In the genomic region with DNA sequence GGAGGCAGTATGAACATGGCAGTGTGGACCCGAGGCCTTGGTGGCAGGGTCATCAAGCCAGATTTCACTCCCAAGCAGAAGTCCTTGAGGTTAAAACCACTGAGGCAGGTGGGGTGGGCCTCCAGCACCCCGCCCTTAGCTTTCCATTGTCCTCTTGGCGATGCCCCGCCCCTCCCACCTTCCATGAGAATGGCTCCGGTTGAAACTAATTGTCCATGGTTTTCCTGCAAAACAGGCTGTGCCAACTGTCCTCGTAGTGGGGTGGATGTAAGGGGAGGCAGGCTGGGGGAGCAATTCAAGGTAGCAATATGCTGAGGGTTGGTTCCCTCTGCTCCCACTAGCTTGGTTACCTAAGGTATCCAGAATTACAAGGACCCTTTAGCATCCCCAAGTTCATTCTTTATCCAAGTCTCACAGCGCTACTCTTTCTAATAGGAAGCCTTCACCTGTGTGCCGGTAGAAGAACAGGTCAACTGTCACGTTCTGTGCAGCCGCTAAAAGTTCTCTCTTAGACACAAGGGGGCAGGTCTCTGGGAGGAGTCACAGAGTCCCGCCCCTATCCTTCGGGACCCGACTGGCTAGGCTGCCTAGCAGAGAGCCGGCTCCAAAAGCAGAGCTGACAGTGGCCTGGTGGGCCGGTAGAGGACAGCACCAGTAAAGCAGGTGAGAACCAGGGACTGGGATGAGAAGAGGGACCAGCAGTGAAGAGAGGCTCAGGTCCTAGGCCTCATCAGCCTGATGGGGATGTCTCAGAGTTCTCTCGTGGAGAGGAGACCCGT, we compare ENCODE assay signal across 8 mouse cellular contexts. TPM values are rescaled to one million over a fixed set of nuclear protein-coding genes. Genes with fewer than 3 reads are reported as not detected.
DNase-seq lines count a peak whose midpoint lies in the region; ATAC-seq and TF ChIP-seq lines count a peak whose summit lies in the region.

No protein-coding gene starts in this region.

- no peak overlapping the region for H3K27ac ChIP-seq in hindbrain, embryonic 10.5 days
- no peak overlapping the region for H3K27ac ChIP-seq in limb, embryonic 14.5 days (replicated peaks; ENCODE audit: low read depth, low read length)

- WGBS in hindbrain, embryonic 10.5 days = 14% methylated on average over 17 of the region's 17 CpGs
- 14% methylated on average over 17 of the region's 17 CpGs for WGBS in limb, embryonic 14.5 days

- peak; percentile 63; the same call in 1 of the 2 replicates for ATAC-seq in limb, embryonic 14.5 days (ENCODE audit: low FRiP score, low read depth)

- H3K4me2 ChIP-seq in limb, embryonic 14.5 days (replicated peaks; ENCODE audit: low read depth, low read length, severe bottlenecking) = peak overlapping the region; percentile 33
- H3K4me2 ChIP-seq in myocyte (ENCODE audit: low read depth) = peak overlapping the region; percentile 8

- TF ChIP-seq POLR2A in limb, embryonic 14.5 days (IDR thresholded peaks at IDR 0.05; ENCODE audit: borderline replicate concordance, extremely low read depth, insufficient read depth, insufficient read length) = no peak
- no peak for TF ChIP-seq POLR2A in myocyte (IDR thresholded peaks at IDR 0.05; ENCODE audit: insufficient read length, low read depth)

- peak overlapping the region; percentile 32 for H3K4me3 ChIP-seq in hindbrain, embryonic 10.5 days
- H3K4me3 ChIP-seq in limb, embryonic 14.5 days (replicated peaks; ENCODE audit: low read length) = peak overlapping the region; percentile 4; the same call in 1 of the 2 replicates
- no peak overlapping the region for H3K4me3 ChIP-seq in myocyte

- H3ac ChIP-seq in myocyte (ENCODE audit: control insufficient read depth, insufficient read length) = no peak overlapping the region

- no peaks in the 10 kb centered on the region for H3K36me3 ChIP-seq in hindbrain, embryonic 10.5 days
- H3K36me3 ChIP-seq in limb, embryonic 14.5 days (ENCODE audit: control insufficient read depth, insufficient read depth, low read length) = no peaks in the 10 kb centered on the region
- no peaks in the 10 kb centered on the region for H3K36me3 ChIP-seq in myocyte (ENCODE audit: control insufficient read depth, insufficient read depth)

- peaks cover 38% of the 10 kb centered on the region for H3K27me3 ChIP-seq in hindbrain, embryonic 10.5 days (ENCODE audit: insufficient read depth, poor library complexity, severe bottlenecking)
- H3K27me3 ChIP-seq in limb, embryonic 14.5 days (ENCODE audit: control insufficient read depth, insufficient read depth, low read length) = no peaks in the 10 kb centered on the region
- no peaks in the 10 kb centered on the region for H3K27me3 ChIP-seq in myocyte (ENCODE audit: control insufficient read depth, insufficient read depth, insufficient read length)

- 0 out of 2 replicates have a peak overlapping the region, but pooled peaks have one; percentile 21 for H3K9ac ChIP-seq in limb, embryonic 14.5 days (ENCODE audit: low read depth, low read length, severe bottlenecking)

- H3K79me2 ChIP-seq in myocyte (ENCODE audit: control insufficient read depth, insufficient read depth) = no peaks in the 10 kb centered on the region

- H3K4me1 ChIP-seq in hindbrain, embryonic 10.5 days (replicated peaks) = peaks cover 20% of the 10 kb centered on the region
- no peaks in the 10 kb centered on the region for H3K4me1 ChIP-seq in limb, embryonic 14.5 days (ENCODE audit: control insufficient read depth, insufficient read depth, low read length)

- no peaks in the 10 kb centered on the region for H3K9me3 ChIP-seq in hindbrain, embryonic 10.5 days
- H3K9me3 ChIP-seq in limb, embryonic 14.5 days (ENCODE audit: control insufficient read depth, low read length) = no peaks in the 10 kb centered on the region

- DNase-seq in B cell, adult 2 months = peak; percentile 20 to 30
- DNase-seq in NIH3T3 (ENCODE audit: low read depth) = peak; percentile 50
- peak; percentile 57 for DNase-seq in hindbrain, embryonic 10.5 days (ENCODE audit: low spot score)
- DNase-seq in limb, embryonic 14.5 days (ENCODE audit: low spot score) = peak; percentile 42
- DNase-seq in cerebellum, postnatal 14 days = no peak
- DNase-seq in yolk sac, embryonic 10.5 days (ENCODE audit: low spot score) = no peak
- no peak for DNase-seq in layer of hippocampus, postnatal 36 days

TF ChIP-seq in myocyte, 11 proteins besides CTCF, POLR2A, EP300 and RAD21:
- TF ChIP-seq E2F4 (IDR thresholded peaks at IDR 0.05; ENCODE audit: insufficient read depth) = no peak
- no peak for TF ChIP-seq MYOG (IDR thresholded peaks at IDR 0.05; ENCODE audit: control insufficient read depth in 1 of 3, insufficient read depth in 1 of 3, insufficient read length in 2 of 3, low read depth in 2 of 3)
- TF ChIP-seq TCF12 (IDR thresholded peaks at IDR 0.05; ENCODE audit: insufficient read depth, poor library complexity, severe bottlenecking) = no peak
- TF ChIP-seq MAX (IDR thresholded peaks at IDR 0.05; ENCODE audit: low read depth) = no peak
- TF ChIP-seq CEBPB (IDR thresholded peaks at IDR 0.05; ENCODE audit: insufficient read depth, poor library complexity, severe bottlenecking) = no peak
- TF ChIP-seq SRF (IDR thresholded peaks at IDR 0.05; ENCODE audit: control insufficient read depth, insufficient read length, low read depth) = no peak
- TF ChIP-seq MYOD1 (IDR thresholded peaks at IDR 0.05; ENCODE audit: control insufficient read depth in 1 of 3, insufficient read length in 2 of 3, low read depth in 2 of 3) = no peak
- TF ChIP-seq TCF3 (IDR thresholded peaks at IDR 0.05; ENCODE audit: insufficient read length, low read depth) = no peak
- no peak for TF ChIP-seq POLR2AphosphoS2 (IDR thresholded peaks at IDR 0.05; ENCODE audit: insufficient read length, low read depth)
- TF ChIP-seq REST (IDR thresholded peaks at IDR 0.05; ENCODE audit: insufficient read depth, insufficient read length) = no peak
- no peak for TF ChIP-seq USF1 (IDR thresholded peaks at IDR 0.05; ENCODE audit: low read depth)
TF ChIP-seq in myocyte: peak in this region for 0.

RNA-seq across cellular contexts. Expression of a gene that starts 25.1 kb away (rescaled TPM):
- 319 and 334 TPM in 2 replicates for polyA plus RNA-seq in hindbrain, embryonic 10.5 days (2016; fragmentation: Nextera tagmentation; extraction: Ambion mirVana)
- polyA plus RNA-seq in limb, embryonic 14.5 days (2012; rRNA removed) = 202 and 265 TPM in 2 replicates
- 240 and 253 TPM in 2 replicates for polyA plus RNA-seq in limb, embryonic 14.5 days (2014; fragmentation: Nextera tagmentation; extraction: Ambion mirVana)
- 411 TPM for polyA plus RNA-seq in myocyte (2012; fragmentation: generic; extraction: Trizol)
- 100 to 1,000 TPM; 202 to 214 TPM for total RNA-seq in layer of hippocampus, postnatal 36 days (2021)

RNA-seq across cellular contexts. Expression of a gene that starts 45.4 kb away (rescaled TPM):
- polyA plus RNA-seq in hindbrain, embryonic 10.5 days (2016; fragmentation: Nextera tagmentation; extraction: Ambion mirVana) = 0.07 and 0.15 TPM in 2 replicates
- 0.06 and 0.10 TPM in 2 replicates for polyA plus RNA-seq in limb, embryonic 14.5 days (2012; rRNA removed)
- polyA plus RNA-seq in limb, embryonic 14.5 days (2014; fragmentation: Nextera tagmentation; extraction: Ambion mirVana) = not detected in 2 replicates
- 0.05 TPM for polyA plus RNA-seq in myocyte (2012; fragmentation: generic; extraction: Trizol)
- total RNA-seq in layer of hippocampus, postnatal 36 days (2021) = not detected

Comparison
In these comparisons a context has a peak if more than half of its experiments do, and no peak if none do; other contexts are left out.
1. DNase-seq: peak in B cell, adult 2 months (2 of 2), NIH3T3 (single experiment), hindbrain, embryonic 10.5 days (single experiment) and limb, embryonic 14.5 days (single experiment); none in cerebellum, postnatal 14 days (0 of 2), yolk sac, embryonic 10.5 days (single experiment) and layer of hippocampus, postnatal 36 days (0 of 2).